ENCODE assay signal across 9 mouse cellular contexts in genomic region chr11:98051611-98052128, GRCm38 (mm10). TPM values are rescaled to one million over a fixed set of nuclear protein-coding genes. Genes with fewer than 3 reads are reported as not detected.
A peak's percentile ranks its signal among the peaks of the same experiment; 100 is the strongest.
DNase-seq lines count a peak whose midpoint lies in the region; ATAC-seq and TF ChIP-seq lines count a peak whose summit lies in the region.
"Had no signal": no experiment of that assay in that cellular context is flagged by ENCODE, and none has a peak within 500 bp of the region (broad histone marks: within the 10 kb centered on the region; RNA-seq: fewer than 3 reads in every experiment).

No protein-coding gene starts in this region.

- peak overlapping the region; percentile 63; the same call in 1 of the 2 replicates for H3K9ac ChIP-seq in kidney, embryonic 14.5 days (ENCODE audit: low read depth, low read length)
- H3K9ac ChIP-seq in hindbrain, embryonic 15.5 days, result peak overlapping the region; percentile 63; the same call in 1 of the 2 replicates
- peak overlapping the region; percentile 52; the same call in 1 of the 2 replicates for H3K9ac ChIP-seq in midbrain, postnatal 0 days (replicated peaks; ENCODE audit: low read length, poor library complexity, severe bottlenecking)

- no peak for ATAC-seq in kidney, embryonic 14.5 days (ENCODE audit: low FRiP score, low TSS enrichment)
- peak; percentile 41; the same call in 1 of the 2 replicates for ATAC-seq in common myeloid progenitor, adult 5-6 weeks (replicated peaks; ENCODE audit: low read depth, poor library complexity, severe bottlenecking)
- ATAC-seq in hindbrain, embryonic 15.5 days (ENCODE audit: low FRiP score, low read depth), result no peak
- no peak for ATAC-seq in midbrain, postnatal 0 days (ENCODE audit: low FRiP score)

- no peaks in the 10 kb centered on the region for H3K9me3 ChIP-seq in kidney, embryonic 14.5 days (ENCODE audit: control insufficient read depth, low read length)
- no peaks in the 10 kb centered on the region for H3K9me3 ChIP-seq in hindbrain, embryonic 15.5 days
- H3K9me3 ChIP-seq in midbrain, postnatal 0 days (ENCODE audit: low read length), result no peaks in the 10 kb centered on the region

- peak overlapping the region; percentile 81 for H3K4me2 ChIP-seq in kidney, embryonic 14.5 days (replicated peaks; ENCODE audit: low read depth, low read length)
- peak overlapping the region; percentile 78 for H3K4me2 ChIP-seq in hindbrain, embryonic 15.5 days
- H3K4me2 ChIP-seq in midbrain, postnatal 0 days (ENCODE audit: low read depth, low read length, poor library complexity, severe bottlenecking), result peak overlapping the region; percentile 64

- H3K27me3 ChIP-seq in kidney, embryonic 14.5 days (ENCODE audit: control insufficient read depth, insufficient read depth, low read length), result peaks cover 21% of the 10 kb centered on the region
- H3K27me3 ChIP-seq in hindbrain, embryonic 15.5 days, result peaks cover 33% of the 10 kb centered on the region
- peaks cover 25% of the 10 kb centered on the region for H3K27me3 ChIP-seq in midbrain, postnatal 0 days (ENCODE audit: insufficient read depth, low read length)

- no peaks in the 10 kb centered on the region for H3K36me3 ChIP-seq in kidney, embryonic 14.5 days (ENCODE audit: control insufficient read depth, insufficient read depth, low read length)
- H3K36me3 ChIP-seq in hindbrain, embryonic 15.5 days, result no peaks in the 10 kb centered on the region
- H3K36me3 ChIP-seq in midbrain, postnatal 0 days (ENCODE audit: insufficient read depth, low read length), result no peaks in the 10 kb centered on the region

- H3K27ac ChIP-seq in kidney, embryonic 14.5 days (ENCODE audit: low read depth, low read length), result no peak overlapping the region
- H3K27ac ChIP-seq in hindbrain, embryonic 15.5 days (replicated peaks), result no peak overlapping the region
- no peak overlapping the region for H3K27ac ChIP-seq in midbrain, postnatal 0 days (ENCODE audit: low read depth, low read length)

- peak overlapping the region; percentile 49 for H3K4me3 ChIP-seq in kidney, embryonic 14.5 days (ENCODE audit: low read length)
- peak overlapping the region; percentile 63 for H3K4me3 ChIP-seq in hindbrain, embryonic 15.5 days
- H3K4me3 ChIP-seq in midbrain, postnatal 0 days (ENCODE audit: low read depth, low read length), result peak overlapping the region; percentile 49

- peaks cover 17% of the 10 kb centered on the region for H3K4me1 ChIP-seq in kidney, embryonic 14.5 days (ENCODE audit: control insufficient read depth, insufficient read depth, low read length)
- H3K4me1 ChIP-seq in hindbrain, embryonic 15.5 days (replicated peaks), result peaks cover 31% of the 10 kb centered on the region
- H3K4me1 ChIP-seq in midbrain, postnatal 0 days (ENCODE audit: insufficient read depth, low read length), result no peaks in the 10 kb centered on the region; the same call in 1 of the 2 replicates

- 4% methylated on average over 12 of the region's 12 CpGs for WGBS in kidney, embryonic 14.5 days
- WGBS in hindbrain, embryonic 15.5 days, result 7% methylated on average over 12 of the region's 12 CpGs
- WGBS in midbrain, postnatal 0 days, result 7% methylated on average over 12 of the region's 12 CpGs

- no peak for TF ChIP-seq CTCF in midbrain, postnatal 0 days (IDR thresholded peaks at IDR 0.05)

- no peak for DNase-seq in kidney, adult 18-20 months
- no peak for DNase-seq in midbrain, postnatal 0 days (ENCODE audit: low spot score)
- no peak for DNase-seq in right cerebral cortex, adult 2 months (ENCODE audit: low spot score in 2 of 2)
- no peak for DNase-seq in ovary, postnatal 10 days (ENCODE audit: low spot score)
- no peak for DNase-seq in yolk sac, embryonic 10.5 days (ENCODE audit: low spot score)
- DNase-seq: right cerebral cortex, postnatal 14 days had no signal

RNA-seq across cellular contexts. Expression of gene Stac2, which starts 1.6 kb away (rescaled TPM):
- polyA plus RNA-seq in kidney, embryonic 14.5 days (2014; fragmentation: Nextera tagmentation; extraction: Ambion mirVana), result 3.8 and 4.1 TPM in 2 replicates
- not detected in 2 replicates for total RNA-seq in common myeloid progenitor, adult 5-6 weeks (2017)
- 6.4 and 9.7 TPM in 2 replicates for polyA plus RNA-seq in hindbrain, embryonic 15.5 days (2015; fragmentation: Nextera tagmentation; extraction: Ambion mirVana)
- 4.4 and 8.3 TPM in 2 replicates for total RNA-seq in midbrain, postnatal 0 days (2014; rRNA removed)
- polyA plus RNA-seq in midbrain, postnatal 0 days (2015; fragmentation: Nextera tagmentation; extraction: Ambion mirVana), result 3.5 and 4.1 TPM in 2 replicates

RNA-seq across cellular contexts. Expression of gene Rpl19, which starts 25.2 kb away (rescaled TPM):
- polyA plus RNA-seq in kidney, embryonic 14.5 days (2014; fragmentation: Nextera tagmentation; extraction: Ambion mirVana), result 1,236 and 1,648 TPM in 2 replicates
- total RNA-seq in common myeloid progenitor, adult 5-6 weeks (2017), result 1,577 and 1,620 TPM in 2 replicates
- polyA plus RNA-seq in hindbrain, embryonic 15.5 days (2015; fragmentation: Nextera tagmentation; extraction: Ambion mirVana), result 632 and 657 TPM in 2 replicates
- 597 and 686 TPM in 2 replicates for total RNA-seq in midbrain, postnatal 0 days (2014; rRNA removed)
- polyA plus RNA-seq in midbrain, postnatal 0 days (2015; fragmentation: Nextera tagmentation; extraction: Ambion mirVana), result 591 and 620 TPM in 2 replicates

RNA-seq across cellular contexts. Expression of gene Cacnb1, which starts 28.8 kb away (rescaled TPM):
- polyA plus RNA-seq in kidney, embryonic 14.5 days (2014; fragmentation: Nextera tagmentation; extraction: Ambion mirVana), result 11.7 and 12.3 TPM in 2 replicates
- total RNA-seq in common myeloid progenitor, adult 5-6 weeks (2017), result not detected in 2 replicates
- polyA plus RNA-seq in hindbrain, embryonic 15.5 days (2015; fragmentation: Nextera tagmentation; extraction: Ambion mirVana), result 62.2 and 70.1 TPM in 2 replicates
- 89.1 and 96.4 TPM in 2 replicates for total RNA-seq in midbrain, postnatal 0 days (2014; rRNA removed)
- polyA plus RNA-seq in midbrain, postnatal 0 days (2015; fragmentation: Nextera tagmentation; extraction: Ambion mirVana), result 61.1 and 63.2 TPM in 2 replicates

RNA-seq across cellular contexts. Expression of gene Arl5c, which starts 55.7 kb away (rescaled TPM):
- polyA plus RNA-seq in kidney, embryonic 14.5 days (2014; fragmentation: Nextera tagmentation; extraction: Ambion mirVana), result 9.3 and 16.2 TPM in 2 replicates
- total RNA-seq in common myeloid progenitor, adult 5-6 weeks (2017), result 1.2 and 2.2 TPM in 2 replicates
- 12.9 and 13.7 TPM in 2 replicates for polyA plus RNA-seq in hindbrain, embryonic 15.5 days (2015; fragmentation: Nextera tagmentation; extraction: Ambion mirVana)
- total RNA-seq in midbrain, postnatal 0 days (2014; rRNA removed), result 1.1 and 2.9 TPM in 2 replicates
- polyA plus RNA-seq in midbrain, postnatal 0 days (2015; fragmentation: Nextera tagmentation; extraction: Ambion mirVana), result 2.9 and 4.5 TPM in 2 replicates
